Mouse (Mus musculus) neural tube, embryonic 12.5 days (tissue): ENCODE measurements around the gene Kynu. TPM values are rescaled to one million over a fixed set of nuclear protein-coding genes. Genes with fewer than 3 reads are reported as not detected.

Experiments used
- ATAC-seq: fragments of 200-750 bp; cut with Nextera tagmentation; 2 replicates; pipeline ENCODE4 v1.8.0; 2017; ENCODE audit warnings: low read depth, mild to moderate bottlenecking, moderate TSS enrichment, moderate library complexity; ENCODE audit not compliant: low FRiP score
- H3K27ac ChIP-seq: fragments of 300-500 bp; sonication (generic); 2 replicates; pipeline ENCODE4 v1.5.1; 2016
- H3K27me3 ChIP-seq: fragments of 300-500 bp; sonication (generic); replicated peaks from 2 replicates; pipeline ENCODE4 v1.6.1; 2016; ENCODE audit warnings: mild to moderate bottlenecking
- H3K36me3 ChIP-seq: fragments of 300-500 bp; sonication (generic); 2 replicates; pipeline ENCODE4 v1.6.1; 2016; ENCODE audit warnings: mild to moderate bottlenecking
- H3K4me1 ChIP-seq: fragments of 300-500 bp; sonication (generic); 2 replicates; pipeline ENCODE4 v1.6.1; 2016
- H3K4me2 ChIP-seq: fragments of 300-500 bp; sonication (generic); replicated peaks from 2 replicates; pipeline ENCODE4 v1.6.1; 2016; ENCODE audit warnings: mild to moderate bottlenecking
- H3K4me3 ChIP-seq: fragments of 300-500 bp; sonication (generic); 2 replicates; pipeline ENCODE4 v1.5.1; 2016
- H3K9ac ChIP-seq: fragments of 300-500 bp; sonication (generic); 2 replicates; pipeline ENCODE4 v1.6.1; 2016; ENCODE audit warnings: mild to moderate bottlenecking
- H3K9me3 ChIP-seq: fragments of 300-500 bp; sonication (generic); 2 replicates; pipeline ENCODE4 v1.6.1; 2016; ENCODE audit warnings: mild to moderate bottlenecking
- WGBS: fragments of 180-500 bp; shearing (Covaris S2); methylation state at CpG from one replicate; pipeline ENCODE4 v1.1.7; 2016; 5-methylcytosine and 5-hydroxymethylcytosine counted together
- polyA plus RNA-seq: library from polyadenylated mRNA; unstranded; fragments of >200 nt; fragmentation: Nextera tagmentation; extraction: Ambion mirVana; gene quantifications from 2 replicates; pipeline ENCODE4 v1.2.1, GENCODE M21; 2016

Kynu gene
- 0.47 and 0.69 TPM in 2 replicates for polyA plus RNA-seq

GRCm38 (mm10) chr2:43555062-43555888 lies at the start of gene Kynu:
TSS of gene Kynu (plus strand) at chr2:43555329.
- no peak within 1 kb of the TSS for H3K27ac ChIP-seq
- 27% methylated on average over 9 of the region's 9 CpGs for WGBS
- H3K36me3 ChIP-seq, result no peaks in the 10 kb centered on the region
- no peak within 1 kb of the TSS for H3K4me3 ChIP-seq
- no peaks in the 10 kb centered on the region for H3K4me1 ChIP-seq
- ATAC-seq, result no peak
- no peaks in the 10 kb centered on the region for H3K9me3 ChIP-seq
- no peak within 1 kb of the TSS for H3K9ac ChIP-seq
- no peak within 1 kb of the TSS for H3K4me2 ChIP-seq
- no peaks in the 10 kb centered on the region for H3K27me3 ChIP-seq

GRCm38 (mm10) chr2:43506182-43506581 lies 48.9 kb upstream of the Kynu start:
- no peaks in the 10 kb centered on the region for H3K9me3 ChIP-seq
- no peaks in the 10 kb centered on the region for H3K4me1 ChIP-seq
- no peak overlapping the region for H3K27ac ChIP-seq
- no peaks in the 10 kb centered on the region for H3K36me3 ChIP-seq
- H3K4me3 ChIP-seq, result no peak overlapping the region
- no peak overlapping the region for H3K4me2 ChIP-seq
- 98% methylated on average over 3 of the region's 3 CpGs for WGBS
- no peak for ATAC-seq
- no peaks in the 10 kb centered on the region for H3K27me3 ChIP-seq
- H3K9ac ChIP-seq, result no peak overlapping the region

GRCm38 (mm10) chr2:43513852-43514251 lies 41.3 kb upstream of the Kynu start:
- Histone ChIP-seq H3K27me3 (no peaks in the 10 kb centered on the region), H3K4me1 (no peaks in the 10 kb centered on the region), H3K4me3 (no peak overlapping the region), H3K4me2 (no peak overlapping the region), H3K9ac (no peak overlapping the region), H3K36me3 (no peaks in the 10 kb centered on the region), H3K9me3 (peaks cover 5% of the 10 kb centered on the region; the same call in 1 of the 2 replicates), H3K27ac (no peak overlapping the region)
- ATAC-seq, result no peak
- WGBS, result 27% methylated on average over 7 of the region's 7 CpGs

GRCm38 (mm10) chr2:43534417-43534816 lies 20.7 kb upstream of the Kynu start:
- Histone ChIP-seq H3K36me3 (no peaks in the 10 kb centered on the region), H3K4me2 (no peak overlapping the region), H3K4me3 (no peak overlapping the region), H3K9ac (no peak overlapping the region), H3K9me3 (no peaks in the 10 kb centered on the region), H3K4me1 (no peaks in the 10 kb centered on the region), H3K27ac (no peak overlapping the region), H3K27me3 (no peaks in the 10 kb centered on the region)
- ATAC-seq, result no peak
- WGBS, result 86% methylated on average over 2 of the region's 2 CpGs

GRCm38 (mm10) chr2:43542615-43543014 lies 12.5 kb upstream of the Kynu start:
- H3K4me2 ChIP-seq, result no peak overlapping the region
- no peaks in the 10 kb centered on the region for H3K4me1 ChIP-seq
- 91% methylated on average over 3 of the region's 3 CpGs for WGBS
- H3K27me3 ChIP-seq, result no peaks in the 10 kb centered on the region
- H3K9me3 ChIP-seq, result no peaks in the 10 kb centered on the region
- no peak overlapping the region for H3K27ac ChIP-seq
- no peaks in the 10 kb centered on the region for H3K36me3 ChIP-seq
- no peak overlapping the region for H3K9ac ChIP-seq
- no peak for ATAC-seq
- no peak overlapping the region for H3K4me3 ChIP-seq

GRCm38 (mm10) chr2:43545665-43546064 lies 9.5 kb upstream of the Kynu start:
- Histone ChIP-seq H3K9me3 (no peaks in the 10 kb centered on the region), H3K27me3 (no peaks in the 10 kb centered on the region), H3K9ac (no peak overlapping the region), H3K4me1 (no peaks in the 10 kb centered on the region), H3K27ac (no peak overlapping the region), H3K4me2 (no peak overlapping the region), H3K4me3 (no peak overlapping the region), H3K36me3 (no peaks in the 10 kb centered on the region)
- WGBS, result 86% methylated on average over 3 of the region's 3 CpGs
- ATAC-seq, result no peak

- H3K4me3 ChIP-seq, result no peak overlapping the region
- ATAC-seq, result no peak
- no peak overlapping the region for H3K27ac ChIP-seq
- no peak overlapping the region for H3K4me2 ChIP-seq
- WGBS, result 85% methylated on average over 1 of the region's 1 CpGs
- no peak overlapping the region for H3K9ac ChIP-seq
- no peaks in the 10 kb centered on the region for H3K36me3 ChIP-seq
- no peaks in the 10 kb centered on the region for H3K27me3 ChIP-seq
- H3K4me1 ChIP-seq, result no peaks in the 10 kb centered on the region
- H3K9me3 ChIP-seq, result no peaks in the 10 kb centered on the region
These were observed 8.7 kb upstream of the Kynu start for GRCm38 (mm10) chr2:43546448-43546847.

GRCm38 (mm10) chr2:43554216-43554615 lies 913 bp upstream of the Kynu start:
- Histone ChIP-seq H3K4me1 (no peaks in the 10 kb centered on the region), H3K27ac (no peak overlapping the region), H3K27me3 (no peaks in the 10 kb centered on the region), H3K4me3 (no peak overlapping the region), H3K4me2 (no peak overlapping the region), H3K9ac (no peak overlapping the region), H3K9me3 (no peaks in the 10 kb centered on the region), H3K36me3 (no peaks in the 10 kb centered on the region)
- ATAC-seq, result no peak
- WGBS, result 70% methylated on average over 4 of the region's 4 CpGs

- Histone ChIP-seq H3K4me2 (no peak overlapping the region), H3K27ac (no peak overlapping the region), H3K36me3 (no peaks in the 10 kb centered on the region), H3K9me3 (no peaks in the 10 kb centered on the region), H3K4me1 (no peaks in the 10 kb centered on the region), H3K9ac (no peak overlapping the region), H3K4me3 (no peak overlapping the region), H3K27me3 (no peaks in the 10 kb centered on the region)
- ATAC-seq, result no peak
- 48% methylated on average over 4 of the region's 4 CpGs for WGBS
These were observed 758 bp downstream of the Kynu start for GRCm38 (mm10) chr2:43555889-43556285.

- Histone ChIP-seq H3K4me1 (no peaks in the 10 kb centered on the region), H3K9me3 (no peaks in the 10 kb centered on the region), H3K36me3 (no peaks in the 10 kb centered on the region), H3K4me3 (no peak overlapping the region), H3K9ac (no peak overlapping the region), H3K27ac (no peak overlapping the region), H3K4me2 (no peak overlapping the region), H3K27me3 (no peaks in the 10 kb centered on the region)
- WGBS, result 91% methylated on average over 3 of the region's 3 CpGs
- ATAC-seq, result no peak
These were observed 1.9 kb downstream of the Kynu start for GRCm38 (mm10) chr2:43556985-43557384.

GRCm38 (mm10) chr2:43561209-43561608 lies 6.1 kb downstream of the Kynu start:
- Histone ChIP-seq H3K9me3 (no peaks in the 10 kb centered on the region), H3K4me2 (no peak overlapping the region), H3K9ac (no peak overlapping the region), H3K4me3 (no peak overlapping the region), H3K27me3 (no peaks in the 10 kb centered on the region), H3K4me1 (no peaks in the 10 kb centered on the region), H3K27ac (no peak overlapping the region), H3K36me3 (no peaks in the 10 kb centered on the region)
- ATAC-seq, result no peak
- WGBS, result 92% methylated on average over 3 of the region's 3 CpGs

GRCm38 (mm10) chr2:43562779-43563178 lies 7.7 kb downstream of the Kynu start:
- Histone ChIP-seq H3K4me3 (no peak overlapping the region), H3K27me3 (no peaks in the 10 kb centered on the region), H3K4me2 (no peak overlapping the region), H3K9me3 (no peaks in the 10 kb centered on the region), H3K9ac (no peak overlapping the region), H3K27ac (no peak overlapping the region), H3K4me1 (no peaks in the 10 kb centered on the region), H3K36me3 (no peaks in the 10 kb centered on the region)
- ATAC-seq, result no peak
- WGBS, result 93% methylated on average over 9 of the region's 9 CpGs

- H3K36me3 ChIP-seq, result no peaks in the 10 kb centered on the region
- 75% methylated on average over 1 of the region's 1 CpGs for WGBS
- no peak for ATAC-seq
These were observed 13.3 kb downstream of the Kynu start for GRCm38 (mm10) chr2:43568406-43568805.

More at GRCm38 (mm10) chr2:43568406-43568805, 13.3 kb downstream of the Kynu start:
- H3K4me2 ChIP-seq, result no peak overlapping the region
- H3K9me3 ChIP-seq, result no peaks in the 10 kb centered on the region
- H3K27ac ChIP-seq, result no peak overlapping the region
- no peaks in the 10 kb centered on the region for H3K27me3 ChIP-seq
- H3K9ac ChIP-seq, result no peak overlapping the region
- H3K4me3 ChIP-seq, result no peak overlapping the region
- no peaks in the 10 kb centered on the region for H3K4me1 ChIP-seq
